Mouse (Mus musculus) small intestine, adult 2 months (tissue): ENCODE data around the gene Shisa9.

Experiments
- CTCF ChIP-seq: fragments of 200-500 bp; IDR thresholded peaks from 2 replicates; pipeline ENCODE4 v1.5.1; 2012; ENCODE audit warnings: low read depth, mild to moderate bottlenecking, control low read depth, inconsistent platforms, low read length, moderate library complexity, mixed read lengths; ENCODE audit not compliant: insufficient replicate concordance, insufficient read length; ENCODE audit errors: extremely low read depth
- POLR2A ChIP-seq: fragments of 200-500 bp; IDR thresholded peaks from 2 replicates; pipeline ENCODE4 v1.6.1; 2012; ENCODE audit warnings: low read depth, mild to moderate bottlenecking, control low read depth, inconsistent platforms, low read length, moderate library complexity

DNA sequence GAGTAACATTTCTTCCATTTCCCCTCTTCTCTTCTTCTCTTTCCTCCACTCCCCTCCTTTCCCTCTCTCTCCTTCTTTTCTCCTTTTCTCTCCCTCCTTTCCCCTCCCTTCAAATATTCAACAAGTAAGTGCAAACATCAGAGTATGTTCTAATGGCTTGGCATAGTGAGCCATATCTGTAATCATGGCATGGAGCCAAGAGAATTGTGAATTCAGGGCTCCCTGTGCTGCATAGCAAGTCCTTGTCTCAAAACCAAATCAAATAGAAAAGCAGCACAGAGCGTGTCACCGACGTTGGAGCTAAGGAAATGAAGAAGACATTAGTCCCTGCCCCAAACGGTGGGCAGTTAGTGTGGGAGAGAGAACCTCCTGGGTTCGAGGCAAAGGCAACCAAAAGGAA, 316.6 kb downstream of the Shisa9 start:
- no peak for TF ChIP-seq CTCF
- no peak for TF ChIP-seq POLR2A
